ENCODE assay signal across 7 mouse cellular contexts in genomic region chr13:21171156-21171530, GRCm38 (mm10). TPM values are rescaled to one million over a fixed set of nuclear protein-coding genes. Genes with fewer than 3 reads are reported as not detected.
DNase-seq lines count a peak whose midpoint lies in the region; ATAC-seq lines count a peak whose summit lies in the region.

No protein-coding gene starts in this region.

- intact Hi-C loops in left cerebral cortex, postnatal 36 days (cut with DNase I), result loop anchor here (5.0 kb wide), 3 partner anchors 46 to 156 kb away; no protein-coding TSS in a partner anchor

- H3K9me3 ChIP-seq in megakaryocyte, embryonic 14.5 days, result no peaks in the 10 kb centered on the region
- no peaks in the 10 kb centered on the region for H3K9me3 ChIP-seq in hindbrain, embryonic 13.5 days
- H3K9me3 ChIP-seq in midbrain, embryonic 15.5 days, result no peaks in the 10 kb centered on the region

- no peaks in the 10 kb centered on the region for H3K36me3 ChIP-seq in megakaryocyte, embryonic 14.5 days (replicated peaks; ENCODE audit: low read length)
- H3K36me3 ChIP-seq in hindbrain, embryonic 13.5 days, result no peaks in the 10 kb centered on the region
- no peaks in the 10 kb centered on the region for H3K36me3 ChIP-seq in midbrain, embryonic 15.5 days (replicated peaks)

- H3K4me1 ChIP-seq in megakaryocyte, embryonic 14.5 days, result peaks cover 44% of the 10 kb centered on the region
- peaks cover 27% of the 10 kb centered on the region for H3K4me1 ChIP-seq in hindbrain, embryonic 13.5 days (replicated peaks)
- peaks cover 33% of the 10 kb centered on the region for H3K4me1 ChIP-seq in midbrain, embryonic 15.5 days

- H3K27ac ChIP-seq in hindbrain, embryonic 13.5 days, result no peak overlapping the region; the same call in 1 of the 2 replicates
- no peak overlapping the region for H3K27ac ChIP-seq in midbrain, embryonic 15.5 days

- H3K4me3 ChIP-seq in megakaryocyte, embryonic 14.5 days (replicated peaks), result peak overlapping the region; percentile 78
- H3K4me3 ChIP-seq in hindbrain, embryonic 13.5 days, result peak overlapping the region; percentile 51
- H3K4me3 ChIP-seq in midbrain, embryonic 15.5 days, result peak overlapping the region; percentile 62

- H3K9ac ChIP-seq in hindbrain, embryonic 13.5 days, result peak overlapping the region; percentile 58
- peak overlapping the region; percentile 25; the same call in 1 of the 2 replicates for H3K9ac ChIP-seq in midbrain, embryonic 15.5 days

- peak overlapping the region; percentile 63 for H3K4me2 ChIP-seq in hindbrain, embryonic 13.5 days
- H3K4me2 ChIP-seq in midbrain, embryonic 15.5 days, result peak overlapping the region; percentile 87

- peak; percentile 55 for DNase-seq in embryo, embryonic 10 days (ENCODE audit: low spot score)
- DNase-seq in testis, postnatal 14 days (ENCODE audit: low spot score), result no peak
- DNase-seq in left cerebral cortex, postnatal 36 days (ENCODE audit: low spot score in 2 of 2), result no peak

- no peak for ATAC-seq in megakaryocyte, adult 5-6 weeks (ENCODE audit: poor library complexity, severe bottlenecking)
- 0 out of 2 replicates have a peak, but pooled peaks have one; percentile 8 for ATAC-seq in hindbrain, embryonic 13.5 days (ENCODE audit: low FRiP score)
- no peak for ATAC-seq in midbrain, embryonic 15.5 days (replicated peaks)

- no peaks in the 10 kb centered on the region for H3K27me3 ChIP-seq in megakaryocyte, embryonic 14.5 days (replicated peaks)
- H3K27me3 ChIP-seq in hindbrain, embryonic 13.5 days, result no peaks in the 10 kb centered on the region
- H3K27me3 ChIP-seq in midbrain, embryonic 15.5 days (replicated peaks), result no peaks in the 10 kb centered on the region

- WGBS in hindbrain, embryonic 13.5 days, result 10% methylated on average over 15 of the region's 15 CpGs
- WGBS in midbrain, embryonic 15.5 days, result 6% methylated on average over 15 of the region's 15 CpGs

RNA-seq across cellular contexts. Expression of gene Trim27, which starts 8.1 kb away (rescaled TPM):
- polyA plus RNA-seq in megakaryocyte, embryonic 14.5 days (2012; ENCODE audit: insufficient read depth, low replicate concordance), result 63.6 and 88.3 TPM in 2 replicates
- 47.7 and 50.6 TPM in 2 replicates for total RNA-seq in megakaryocyte, adult 5-6 weeks (2015)
- 79.9 and 84.0 TPM in 2 replicates for total RNA-seq in megakaryocyte, adult 5-6 weeks (2017)
- polyA plus RNA-seq in hindbrain, embryonic 13.5 days (2015; fragmentation: Nextera tagmentation; extraction: Ambion mirVana), result 82.6 and 82.9 TPM in 2 replicates
- polyA plus RNA-seq in midbrain, embryonic 15.5 days (2015; fragmentation: Nextera tagmentation; extraction: Ambion mirVana), result 81.0 and 89.9 TPM in 2 replicates
- total RNA-seq in left cerebral cortex, postnatal 36 days (2021), result 10 to 100 TPM; 34.0 TPM

RNA-seq across cellular contexts. Expression of gene Olfr1368, which starts 25.5 kb away (rescaled TPM):
- not detected in 2 replicates for polyA plus RNA-seq in megakaryocyte, embryonic 14.5 days (2012; ENCODE audit: insufficient read depth, low replicate concordance)
- not detected in 2 replicates for total RNA-seq in megakaryocyte, adult 5-6 weeks (2015)
- total RNA-seq in megakaryocyte, adult 5-6 weeks (2017), result not detected in 2 replicates
- not detected in 2 replicates for polyA plus RNA-seq in hindbrain, embryonic 13.5 days (2015; fragmentation: Nextera tagmentation; extraction: Ambion mirVana)
- not detected in 2 replicates for polyA plus RNA-seq in midbrain, embryonic 15.5 days (2015; fragmentation: Nextera tagmentation; extraction: Ambion mirVana)
- total RNA-seq in left cerebral cortex, postnatal 36 days (2021), result not detected

RNA-seq across cellular contexts. Expression of gene Olfr263, which starts 41.7 kb away (rescaled TPM):
- polyA plus RNA-seq in megakaryocyte, embryonic 14.5 days (2012; ENCODE audit: insufficient read depth, low replicate concordance), result not detected in 2 replicates
- total RNA-seq in megakaryocyte, adult 5-6 weeks (2015), result not detected in 2 replicates
- total RNA-seq in megakaryocyte, adult 5-6 weeks (2017), result not detected in 2 replicates
- polyA plus RNA-seq in hindbrain, embryonic 13.5 days (2015; fragmentation: Nextera tagmentation; extraction: Ambion mirVana), result not detected in 2 replicates
- polyA plus RNA-seq in midbrain, embryonic 15.5 days (2015; fragmentation: Nextera tagmentation; extraction: Ambion mirVana), result not detected in 2 replicates
- not detected for total RNA-seq in left cerebral cortex, postnatal 36 days (2021)

RNA-seq across cellular contexts. Expression of gene Olfr1369-ps1, which starts 59.9 kb away (rescaled TPM):
- polyA plus RNA-seq in megakaryocyte, embryonic 14.5 days (2012; ENCODE audit: insufficient read depth, low replicate concordance), result not detected in 2 replicates
- total RNA-seq in megakaryocyte, adult 5-6 weeks (2015), result not detected in 2 replicates
- 0.04 TPM in 1 of 2 replicates, not detected in the other for total RNA-seq in megakaryocyte, adult 5-6 weeks (2017)
- polyA plus RNA-seq in hindbrain, embryonic 13.5 days (2015; fragmentation: Nextera tagmentation; extraction: Ambion mirVana), result 0.08 TPM in 1 of 2 replicates, not detected in the other
- polyA plus RNA-seq in midbrain, embryonic 15.5 days (2015; fragmentation: Nextera tagmentation; extraction: Ambion mirVana), result 0.05 TPM in 1 of 2 replicates, not detected in the other
- not detected for total RNA-seq in left cerebral cortex, postnatal 36 days (2021)
